Mouse (Mus musculus) cerebellum, postnatal 36 days (tissue): ENCODE data around the gene Sost.
A peak's percentile ranks its signal among the peaks of the same experiment; 100 is the strongest.

Experiments used
- DNase-seq, 2 experiments: peaks; one replicate each; pipeline ENCODE4 v3.0.0; 2021 to 2022; ENCODE audit warnings: mixed read lengths in 2 of 2

Sost gene

GRCm38 (mm10) chr11:101982981-101983411 is 16.2 kb upstream of the Sost start:
- DNase-seq: no peak

- no peak for DNase-seq
Observed at GRCm38 (mm10) chr11:101981850-101982249, 15.0 kb upstream of the Sost start.

- no peak for DNase-seq
Observed at GRCm38 (mm10) chr11:101980603-101981157, 13.9 kb upstream of the Sost start.

DNA sequence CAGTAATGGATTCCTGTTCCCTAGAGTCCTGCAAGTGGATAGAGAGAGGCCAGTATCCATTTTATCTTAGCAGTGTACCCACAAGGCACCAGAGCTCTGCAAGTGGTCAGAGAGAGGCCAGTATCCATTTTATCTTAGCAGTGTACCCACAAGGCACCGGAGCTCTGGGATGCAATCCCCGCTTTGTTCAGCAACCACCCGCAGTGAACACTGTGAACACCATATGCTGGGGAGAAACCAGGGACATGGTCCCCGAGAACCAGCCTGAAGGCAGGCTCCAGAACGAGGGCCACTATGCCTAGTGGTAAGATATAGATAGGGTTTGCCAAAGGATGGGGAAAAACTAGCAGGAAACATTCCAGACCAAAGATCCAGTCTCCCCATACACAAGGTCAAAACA is 12.3 kb upstream of the Sost start:
- peak in 1 of 2 experiments; percentile 28 for DNase-seq

DNA sequence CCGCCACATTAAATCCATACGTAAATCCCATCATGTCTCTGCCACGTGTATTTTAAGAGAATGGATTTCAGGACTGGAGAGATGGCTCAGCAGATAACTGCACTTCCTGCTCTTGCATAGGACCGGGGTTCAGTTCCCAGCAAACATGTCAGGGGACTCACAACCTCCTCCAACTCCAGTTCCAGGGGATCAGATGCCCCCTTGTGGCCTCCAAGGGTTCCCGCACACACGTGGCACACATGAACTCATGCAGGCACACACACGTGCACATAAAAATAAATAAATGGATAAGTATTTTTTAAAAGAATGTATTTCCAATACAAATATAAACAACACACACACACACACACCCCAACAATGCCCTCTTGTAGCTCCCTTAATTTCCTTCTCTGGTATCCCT is 10.1 kb upstream of the Sost start:
- DNase-seq: no peak

GRCm38 (mm10) chr11:101974923-101975322 is 8.1 kb upstream of the Sost start:
- peak in 1 of 2 experiments; percentile 50 for DNase-seq

DNA sequence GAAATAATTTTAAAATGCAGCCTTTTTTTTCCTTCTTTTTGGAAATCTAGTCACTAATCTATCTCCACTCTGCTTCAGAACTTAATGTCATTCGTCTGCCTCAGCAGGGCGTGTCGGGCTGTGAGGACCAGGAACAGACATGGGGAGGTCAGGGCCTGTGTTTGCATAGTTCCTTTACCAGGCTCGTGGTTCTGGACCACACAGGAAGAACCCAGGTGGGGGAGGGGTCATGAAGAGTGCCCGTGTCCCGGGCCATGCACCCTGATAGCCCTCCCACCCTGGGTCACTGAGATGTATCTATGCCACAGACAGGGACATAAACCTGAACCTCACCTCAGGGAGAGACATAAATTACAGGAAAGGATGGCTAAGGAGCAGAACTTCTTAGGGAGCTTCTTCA is 7.4 kb upstream of the Sost start:
- no peak for DNase-seq

DNA sequence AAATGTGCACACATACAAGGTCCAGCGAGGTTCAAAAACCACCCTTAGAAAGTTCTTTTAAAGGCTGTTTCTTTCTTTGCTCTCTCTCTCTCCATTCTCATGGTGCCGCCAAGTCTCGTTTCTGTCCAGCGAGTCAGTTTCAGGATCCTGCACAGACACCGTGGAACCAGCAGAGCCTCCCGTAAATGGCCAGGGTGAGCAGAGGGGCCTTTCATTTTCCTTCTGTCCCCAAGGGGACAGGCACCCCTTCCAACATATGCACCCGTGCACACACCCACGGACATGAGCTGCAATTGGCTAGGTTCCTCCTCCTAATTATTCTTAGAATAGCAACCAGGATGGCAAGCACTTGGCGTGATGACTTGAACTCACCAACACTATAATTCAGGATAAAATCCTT is 6.7 kb upstream of the Sost start:
- no peak for DNase-seq

- DNase-seq: no peak
Observed at GRCm38 (mm10) chr11:101972651-101973050, 5.8 kb upstream of the Sost start.

DNA sequence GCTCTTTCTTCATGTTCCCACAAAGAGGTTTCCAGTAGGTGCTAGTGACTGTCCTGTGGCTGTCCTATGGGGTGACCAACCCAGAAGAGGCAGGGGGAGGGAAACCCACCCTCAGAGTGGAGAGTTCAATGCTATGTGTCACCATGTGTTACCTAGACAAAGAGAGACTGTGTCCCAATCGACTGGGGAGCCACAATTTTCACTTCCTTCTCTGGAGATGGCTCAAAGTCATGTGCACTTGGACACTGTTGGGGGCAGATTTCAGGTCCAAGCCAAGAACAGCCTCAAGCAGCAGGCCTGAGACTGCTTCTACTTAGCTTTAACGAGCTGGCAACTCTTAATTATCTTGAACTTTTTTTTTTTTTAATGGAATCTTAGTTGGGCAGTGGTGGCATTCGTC is 5.3 kb upstream of the Sost start:
- no peak for DNase-seq

- DNase-seq: no peak
Observed at GRCm38 (mm10) chr11:101971410-101971809, 4.6 kb upstream of the Sost start.

GRCm38 (mm10) chr11:101969835-101970234 is 3.0 kb upstream of the Sost start:
- no peak for DNase-seq

- peak; percentile 85 to 90 for DNase-seq
Observed at GRCm38 (mm10) chr11:101968791-101969190, 2.0 kb upstream of the Sost start.

DNA sequence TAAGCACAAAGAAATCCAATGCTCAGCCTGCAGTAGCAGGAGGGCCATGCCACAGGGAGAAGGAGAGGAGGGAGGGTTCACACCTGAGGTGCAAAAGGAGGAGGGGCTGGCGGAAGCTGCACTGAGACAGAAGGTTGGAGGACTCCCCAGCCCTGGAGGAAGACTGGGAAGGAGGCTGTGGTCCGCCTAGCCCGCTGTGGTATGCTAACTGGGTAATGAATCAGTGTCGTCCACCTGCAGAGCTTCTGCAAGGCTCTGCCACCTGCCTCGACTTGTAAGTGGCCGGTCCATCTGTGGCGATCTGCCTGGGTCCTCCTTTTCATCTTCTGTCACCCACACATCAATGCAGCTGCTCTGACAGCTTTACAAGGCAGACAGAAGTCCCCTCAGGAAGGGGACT is 1.5 kb upstream of the Sost start:
- peak in 1 of 2 experiments; percentile 20 for DNase-seq

DNA sequence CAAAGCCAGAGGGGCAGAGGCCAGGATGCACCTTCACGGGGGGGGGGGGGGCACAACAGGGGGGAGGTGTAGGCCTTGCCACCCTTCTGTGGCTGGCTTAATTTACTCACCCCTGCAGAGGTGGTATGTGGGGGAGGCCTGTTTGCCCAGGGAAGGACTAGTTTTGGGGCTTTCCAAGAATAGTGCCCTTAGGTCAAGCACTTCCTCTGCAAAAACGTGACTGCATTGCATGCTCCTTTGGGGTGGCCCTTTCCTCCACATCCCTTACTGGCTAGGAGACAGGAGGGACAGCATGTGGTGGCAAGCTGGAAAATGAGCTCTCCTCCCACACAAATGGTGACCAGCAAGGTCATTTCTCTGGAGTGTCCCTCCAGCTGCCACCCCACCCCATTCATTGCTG is 1.3 kb downstream of the Sost start:
- DNase-seq: no peak

- DNase-seq: no peak
Observed at GRCm38 (mm10) chr11:101964647-101965046, 2.2 kb downstream of the Sost start.

- DNase-seq: peak; percentile 45 to 48
Observed at GRCm38 (mm10) chr11:101963473-101964291, 3.1 kb downstream of the Sost start.

DNA sequence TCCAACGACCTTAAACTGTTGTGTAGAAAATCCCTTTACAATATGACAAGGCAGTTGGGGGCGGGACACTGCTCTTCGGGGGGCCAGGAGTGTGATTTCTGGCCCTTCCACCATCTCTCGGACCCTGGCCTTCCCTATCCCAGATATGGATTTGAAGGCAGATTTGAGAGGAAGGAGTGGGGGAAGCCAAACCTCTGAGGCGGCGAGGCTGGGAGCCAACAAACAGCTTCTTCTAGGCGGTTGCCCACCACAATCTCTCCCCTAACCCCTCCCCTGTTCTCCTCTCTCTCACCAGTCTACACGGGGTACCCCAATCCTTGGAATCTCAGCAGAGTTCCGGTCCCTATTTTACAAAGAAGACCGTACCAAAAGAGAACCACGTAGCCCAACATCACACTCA is 3.8 kb downstream of the Sost start:
- DNase-seq: no peak

DNA sequence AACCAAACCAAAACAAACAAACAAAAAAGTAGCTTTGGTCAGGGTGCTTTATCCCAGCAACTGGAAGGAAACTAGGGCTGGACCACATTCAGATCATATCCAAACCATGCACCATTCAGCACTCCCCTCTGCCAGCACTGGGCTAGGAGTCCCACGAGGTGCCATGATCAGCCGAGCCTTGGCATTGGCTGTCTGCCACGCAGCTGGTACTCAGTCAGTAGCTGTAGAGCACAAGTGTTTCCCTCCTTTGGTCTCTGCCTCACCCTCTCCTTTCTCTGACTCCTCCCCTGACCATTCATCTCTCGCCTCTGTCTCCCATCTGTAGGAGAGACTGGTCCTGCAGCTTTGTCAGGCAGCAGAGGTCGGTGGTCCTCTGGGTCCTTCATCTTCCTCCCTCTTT is 9.3 kb downstream of the Sost start:
- no peak for DNase-seq

- DNase-seq: no peak
Observed at GRCm38 (mm10) chr11:101953441-101953840, 13.4 kb downstream of the Sost start.

- DNase-seq: no peak
Observed at GRCm38 (mm10) chr11:101952541-101953341, 14.1 kb downstream of the Sost start.

DNA sequence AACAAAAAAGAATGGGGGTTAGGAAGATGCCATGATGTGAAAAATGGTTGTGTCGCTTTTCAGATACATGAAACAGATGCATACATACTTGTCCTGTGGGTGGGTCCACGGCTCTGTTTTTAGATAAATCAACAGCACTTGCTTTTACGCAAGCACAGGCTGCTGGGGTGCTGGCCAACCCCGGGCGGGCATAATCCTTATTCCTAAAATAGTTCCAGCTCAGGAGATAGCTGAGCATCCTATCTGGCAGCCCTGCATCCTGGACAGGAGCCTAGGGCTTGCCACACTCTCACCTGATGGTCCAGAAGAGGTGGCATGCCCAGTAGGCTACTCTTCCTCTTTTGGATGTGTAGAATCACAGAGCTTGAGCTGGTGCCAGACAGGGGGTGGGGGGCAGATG is 16.8 kb downstream of the Sost start:
- peak in 1 of 2 experiments; percentile 31 for DNase-seq

GRCm38 (mm10) chr11:101946525-101946924 is 20.3 kb downstream of the Sost start:
- no peak for DNase-seq

- DNase-seq: peak; percentile 95 to 96
Observed at GRCm38 (mm10) chr11:101943055-101943454, 23.8 kb downstream of the Sost start.
